Mouse (Mus musculus) cerebellum, adult 11-12 months (tissue): ENCODE results near the gene Gm7145.
"Not testable (repeated sequence)": the region's sequence is repeated elsewhere in the genome, so short reads cannot be mapped to it uniquely, and the experiment has no call there.

Source experiments
- DNase-seq: peaks from one replicate; pipeline ENCODE4 v3.0.0; 2022

Gene Gm7145

DNA sequence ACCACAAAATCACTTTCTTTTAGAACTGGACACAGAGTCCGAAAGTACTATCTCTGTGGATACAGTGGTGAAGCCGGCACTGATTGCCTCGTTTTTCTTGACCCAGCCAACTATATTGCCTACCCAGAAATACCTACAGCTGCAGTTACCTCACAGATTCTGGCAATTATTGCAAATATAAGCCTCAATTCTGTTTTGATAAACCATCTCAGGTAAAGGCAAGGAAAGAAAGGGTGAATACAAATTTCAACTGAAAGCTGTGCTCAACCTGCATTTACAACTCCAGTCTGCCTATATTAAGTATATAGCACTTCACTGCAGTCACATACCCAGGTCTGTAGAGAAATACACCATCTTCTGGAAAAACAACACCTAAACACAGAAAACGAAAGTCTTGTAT is at the start of gene Gm7145:
Gene Gm7145 (plus strand): TSS at position 301 of the 400 bp plus-strand sequence.
- DNase-seq, result no peak

DNA sequence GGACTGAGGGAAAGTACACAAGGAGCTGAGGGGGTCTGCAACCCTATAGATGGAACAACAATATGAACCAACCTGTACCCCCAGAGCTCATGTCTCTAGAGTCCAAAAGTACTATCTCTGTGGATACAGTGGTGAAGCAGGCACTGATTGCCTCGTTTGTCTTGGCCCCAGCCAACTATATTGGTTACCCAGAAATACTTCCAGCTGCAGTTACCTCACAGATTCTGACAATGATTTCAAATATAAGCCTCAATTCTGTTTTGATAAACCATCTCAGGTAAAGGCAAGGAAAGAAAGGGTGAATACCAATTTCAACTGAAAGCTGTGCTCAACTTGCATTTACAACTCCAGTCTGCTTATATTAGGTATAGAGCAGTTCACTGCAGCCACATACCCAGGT is 38.0 kb upstream of the Gm7145 start, which contains the start of gene Gm28168:
Gene Gm28168 (plus strand): TSS at position 301 of the 400 bp plus-strand sequence.
- DNase-seq, result not testable (repeated sequence)

DNA sequence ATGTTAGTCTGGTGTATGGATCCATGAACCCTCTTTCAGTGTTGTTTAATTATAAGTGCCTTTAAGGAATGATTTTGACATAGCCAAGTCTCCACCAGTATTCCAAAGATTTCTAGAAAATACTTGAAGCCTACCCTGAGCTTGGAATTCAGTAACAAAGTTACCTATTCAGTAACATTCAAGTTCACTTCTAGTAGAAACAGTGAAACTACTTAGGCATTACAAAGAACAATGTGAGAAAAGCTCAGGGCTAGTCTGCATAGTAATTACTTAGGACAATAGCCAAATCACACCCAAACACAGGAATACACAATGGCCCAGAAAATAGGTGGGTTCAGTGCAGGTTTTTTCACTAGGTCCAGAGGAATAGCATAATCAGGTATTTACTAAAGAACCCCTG is 38.1 kb downstream of the Gm7145 start:
- not testable (repeated sequence) for DNase-seq

DNA sequence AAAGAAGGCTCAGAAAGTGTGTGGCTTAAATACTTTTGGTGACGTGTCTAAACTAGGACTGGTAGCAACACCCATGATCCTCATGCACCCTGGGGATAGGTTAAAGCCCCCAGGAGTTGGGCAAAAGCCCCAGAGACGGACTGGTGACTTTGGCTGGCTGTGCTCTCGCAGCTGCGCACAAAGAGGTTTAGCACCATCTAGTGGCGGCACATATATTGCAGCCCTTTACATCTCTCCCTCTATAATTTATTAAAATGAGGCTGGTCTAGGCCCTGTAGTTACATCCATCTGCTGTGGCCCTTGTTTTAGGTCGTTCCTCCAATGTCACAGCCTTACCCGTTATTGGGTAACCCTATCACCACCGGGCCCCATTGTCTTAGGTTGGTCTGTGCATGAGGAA is 47.0 kb downstream of the Gm7145 start:
- DNase-seq, result not testable (repeated sequence)
